Comparison of ENCODE assay signal across 18 mouse cellular contexts in genomic region chr10:44443696-44444095, GRCm38 (mm10).
A peak's percentile ranks its signal among the peaks of the same experiment; 100 is the strongest.
DNase-seq lines count a peak whose midpoint lies in the region; ATAC-seq and TF ChIP-seq lines count a peak whose summit lies in the region.
"Had no signal": no experiment of that assay in that cellular context is flagged by ENCODE, and none has a peak within 500 bp of the region (broad histone marks: within the 10 kb centered on the region; RNA-seq: fewer than 3 reads in every experiment).

No protein-coding gene starts in this region.

- H3K79me2 ChIP-seq in heart, adult 2 months (replicated peaks; ENCODE audit: control insufficient read depth, insufficient read depth, low read length): no peaks in the 10 kb centered on the region

- DNase-seq in heart, adult 2 months: no peak
- peak; percentile 76 for DNase-seq in CD4-positive helper T cell, adult 2 months (ENCODE audit: low read depth, low spot score)
- peak; percentile 67 for DNase-seq in CD4-positive, CD25-positive, alpha-beta regulatory T cell, adult 2 months (ENCODE audit: low read depth, low spot score)
- DNase-seq in induced T-regulatory cell, adult 2 months (ENCODE audit: low read depth): peak; percentile 76
- no peak for DNase-seq in spleen, adult 12 weeks (ENCODE audit: low spot score)
- DNase-seq in kidney, postnatal 4 days: no peak
- DNase-seq: adrenal gland, postnatal 36 days; cerebellum, adult 2 months; gastrocnemius, adult 2 months; heart, adult 11 months had no signal

- H3K4me1 ChIP-seq in heart, embryonic 12.5 days (replicated peaks): peaks cover 22% of the 10 kb centered on the region
- peaks cover 1% of the 10 kb centered on the region; the same call in 1 of the 2 replicates for H3K4me1 ChIP-seq in heart, adult 2 months (ENCODE audit: control insufficient read depth, insufficient read depth, low read length)
- no peaks in the 10 kb centered on the region for H3K4me1 ChIP-seq in midbrain, embryonic 15.5 days
- H3K4me1 ChIP-seq: hindbrain, embryonic 13.5 days; neural tube, embryonic 13.5 days had no signal

- intact Hi-C loops in heart, adult 2 months (cut with DNase I): no loop called here

- TF ChIP-seq EP300 in heart, adult 2 months (IDR thresholded peaks at IDR 0.05; ENCODE audit: insufficient read depth, low read depth, low read length): no peak

- no peak for ATAC-seq in heart, embryonic 12.5 days (ENCODE audit: insufficient number of reproducible peaks, low FRiP score)
- no peak for ATAC-seq in midbrain, embryonic 15.5 days (replicated peaks)
- ATAC-seq: intestine, postnatal 0 days had no signal

- H3K9me3 ChIP-seq in heart, embryonic 12.5 days (replicated peaks): no peaks in the 10 kb centered on the region
- no peaks in the 10 kb centered on the region for H3K9me3 ChIP-seq in midbrain, embryonic 15.5 days
- H3K9me3 ChIP-seq: hindbrain, embryonic 13.5 days; kidney, embryonic 15.5 days; neural tube, embryonic 13.5 days had no signal

- no peak overlapping the region for H3K4me3 ChIP-seq in heart, embryonic 12.5 days
- H3K4me3 ChIP-seq in heart, adult 2 months: no peak overlapping the region
- H3K4me3 ChIP-seq in midbrain, embryonic 15.5 days: no peak overlapping the region
- H3K4me3 ChIP-seq: gastrocnemius, adult 2 months; hindbrain, embryonic 13.5 days; kidney, embryonic 15.5 days; neural tube, embryonic 13.5 days had no signal

- peaks cover 21% of the 10 kb centered on the region for H3K27me3 ChIP-seq in heart, embryonic 12.5 days (replicated peaks)
- no peaks in the 10 kb centered on the region for H3K27me3 ChIP-seq in heart, adult 2 months (ENCODE audit: control insufficient read depth, insufficient read depth, low read length)
- H3K27me3 ChIP-seq in midbrain, embryonic 15.5 days (replicated peaks): no peaks in the 10 kb centered on the region
- H3K27me3 ChIP-seq: hindbrain, embryonic 13.5 days; neural tube, embryonic 13.5 days had no signal

- TF ChIP-seq CTCF in heart, adult 2 months (IDR thresholded peaks at IDR 0.05): no peak

- no peak overlapping the region for H3K9ac ChIP-seq in heart, embryonic 12.5 days
- no peak overlapping the region for H3K9ac ChIP-seq in heart, adult 2 months (ENCODE audit: low read depth, low read length)
- H3K9ac ChIP-seq in midbrain, embryonic 15.5 days: no peak overlapping the region
- H3K9ac ChIP-seq: hindbrain, embryonic 13.5 days; kidney, embryonic 15.5 days; liver, embryonic 14.5 days; neural tube, embryonic 13.5 days had no signal

- 22% methylated on average over 12 of the region's 12 CpGs for WGBS in heart, embryonic 12.5 days
- 57% methylated on average over 12 of the region's 12 CpGs for WGBS in heart, adult 2 months
- 77% methylated on average over 12 of the region's 12 CpGs for WGBS in midbrain, embryonic 15.5 days

- no peak overlapping the region for H3K27ac ChIP-seq in heart, embryonic 12.5 days (ENCODE audit: poor library complexity, severe bottlenecking)
- no peak overlapping the region for H3K27ac ChIP-seq in heart, adult 2 months
- no peak overlapping the region for H3K27ac ChIP-seq in midbrain, embryonic 15.5 days
- H3K27ac ChIP-seq: gastrocnemius, adult 2 months; hindbrain, embryonic 13.5 days; kidney, embryonic 15.5 days; liver, embryonic 14.5 days; neural tube, embryonic 13.5 days had no signal

- TF ChIP-seq POLR2A in heart, adult 2 months (IDR thresholded peaks at IDR 0.05; ENCODE audit: insufficient read depth, low read depth, low read length): no peak

- H3K4me2 ChIP-seq in heart, embryonic 12.5 days: peak overlapping the region; percentile 50
- no peak overlapping the region for H3K4me2 ChIP-seq in midbrain, embryonic 15.5 days
- H3K4me2 ChIP-seq: hindbrain, embryonic 13.5 days; kidney, embryonic 15.5 days; midbrain, embryonic 11.5 days; neural tube, embryonic 13.5 days had no signal

- H3K36me3 ChIP-seq in heart, embryonic 12.5 days: no peaks in the 10 kb centered on the region
- H3K36me3 ChIP-seq in heart, adult 2 months (ENCODE audit: control insufficient read depth, insufficient read depth, low read length): peaks cover 3% of the 10 kb centered on the region
- H3K36me3 ChIP-seq in midbrain, embryonic 15.5 days (replicated peaks): no peaks in the 10 kb centered on the region
- H3K36me3 ChIP-seq: hindbrain, embryonic 13.5 days; kidney, embryonic 15.5 days; neural tube, embryonic 13.5 days had no signal

Comparison
In these comparisons a context has a peak if more than half of its experiments do, and no peak if none do; other contexts are left out.
1. DNase-seq: peak in CD4-positive helper T cell, adult 2 months (single experiment), CD4-positive, CD25-positive, alpha-beta regulatory T cell, adult 2 months (single experiment) and induced T-regulatory cell, adult 2 months (single experiment); none in heart, adult 2 months (0 of 2), spleen, adult 12 weeks (single experiment) and kidney, postnatal 4 days (0 of 2).